ENCODE assay signal across 10 mouse cellular contexts in genomic region chr9:72221333-72221732, GRCm38 (mm10). TPM values are rescaled to one million over a fixed set of nuclear protein-coding genes. Genes with fewer than 3 reads are reported as not detected.
DNase-seq lines count a peak whose midpoint lies in the region; ATAC-seq and TF ChIP-seq lines count a peak whose summit lies in the region.
"Had no signal": no experiment of that assay in that cellular context is flagged by ENCODE, and none has a peak within 500 bp of the region (broad histone marks: within the 10 kb centered on the region; RNA-seq: fewer than 3 reads in every experiment).

No protein-coding gene starts in this region.

- H3K27ac ChIP-seq in intestine, postnatal 0 days (ENCODE audit: low read depth, low read length), result no peak overlapping the region
- H3K27ac ChIP-seq in intestine, embryonic 16.5 days (ENCODE audit: low read length), result no peak overlapping the region
- H3K27ac ChIP-seq: hindbrain, embryonic 13.5 days had no signal

- H3K4me3 ChIP-seq in intestine, postnatal 0 days (ENCODE audit: low read depth, low read length), result no peak overlapping the region
- H3K4me3 ChIP-seq in intestine, embryonic 16.5 days (ENCODE audit: low read length), result no peak overlapping the region
- no peak overlapping the region for H3K4me3 ChIP-seq in G1E (ENCODE audit: low read depth, low read length)
- H3K4me3 ChIP-seq: hindbrain, embryonic 13.5 days had no signal

- H3K27me3 ChIP-seq in intestine, postnatal 0 days (replicated peaks; ENCODE audit: control insufficient read depth, insufficient read depth, low read length), result no peaks in the 10 kb centered on the region
- no peaks in the 10 kb centered on the region for H3K27me3 ChIP-seq in intestine, embryonic 16.5 days (replicated peaks; ENCODE audit: control insufficient read depth, insufficient read depth, low read length)
- H3K27me3 ChIP-seq in G1E (ENCODE audit: insufficient read depth, low read length), result peaks cover 28% of the 10 kb centered on the region
- H3K27me3 ChIP-seq: hindbrain, embryonic 13.5 days had no signal

- no peak overlapping the region for H3K9ac ChIP-seq in intestine, postnatal 0 days (ENCODE audit: low read depth, low read length)
- no peak overlapping the region for H3K9ac ChIP-seq in intestine, embryonic 16.5 days (ENCODE audit: low read depth, low read length)
- H3K9ac ChIP-seq: hindbrain, embryonic 13.5 days had no signal

- no peaks in the 10 kb centered on the region for H3K9me3 ChIP-seq in intestine, postnatal 0 days (ENCODE audit: control insufficient read depth)
- no peaks in the 10 kb centered on the region for H3K9me3 ChIP-seq in intestine, embryonic 16.5 days (ENCODE audit: control insufficient read depth, low read length)
- peaks cover 3% of the 10 kb centered on the region for H3K9me3 ChIP-seq in G1E (replicated peaks)
- H3K9me3 ChIP-seq: hindbrain, embryonic 13.5 days had no signal

- H3K4me2 ChIP-seq in intestine, postnatal 0 days (replicated peaks; ENCODE audit: low read depth), result no peak overlapping the region
- H3K4me2 ChIP-seq in intestine, embryonic 16.5 days (ENCODE audit: low read depth, low read length), result no peak overlapping the region
- H3K4me2 ChIP-seq: hindbrain, embryonic 13.5 days had no signal

- no peaks in the 10 kb centered on the region for H3K36me3 ChIP-seq in intestine, postnatal 0 days (ENCODE audit: control insufficient read depth, insufficient read depth)
- no peaks in the 10 kb centered on the region for H3K36me3 ChIP-seq in intestine, embryonic 16.5 days (ENCODE audit: control insufficient read depth, insufficient read depth, low read length)
- no peaks in the 10 kb centered on the region for H3K36me3 ChIP-seq in G1E (replicated peaks)
- H3K36me3 ChIP-seq: hindbrain, embryonic 13.5 days had no signal

- no peaks in the 10 kb centered on the region for H3K4me1 ChIP-seq in intestine, postnatal 0 days (replicated peaks; ENCODE audit: control insufficient read depth, insufficient read depth, low read length)
- H3K4me1 ChIP-seq in intestine, embryonic 16.5 days (ENCODE audit: control insufficient read depth, insufficient read depth, low read length), result no peaks in the 10 kb centered on the region
- H3K4me1 ChIP-seq in G1E (ENCODE audit: insufficient read depth, low read depth, low read length), result peaks cover 11% of the 10 kb centered on the region

- 87% methylated on average over 5 of the region's 5 CpGs for WGBS in intestine, postnatal 0 days
- 88% methylated on average over 5 of the region's 5 CpGs for WGBS in intestine, embryonic 16.5 days

- no peak for ATAC-seq in intestine, postnatal 0 days
- no peak for ATAC-seq in intestine, embryonic 16.5 days
- no peak for ATAC-seq in G1E (ENCODE audit: extremely low read depth, insufficient number of reproducible peaks, low FRiP score, poor library complexity, severe bottlenecking)

- DNase-seq in A20 (ENCODE audit: low read depth, low spot score) (peak; percentile 41), G1E (ENCODE audit: low spot score) (no peak)
- peak; percentile 10 for DNase-seq in retina, embryonic 14.5 days (ENCODE audit: low spot score)
- DNase-seq in cerebellum, postnatal 25 days, result no peak
- no peak for DNase-seq in layer of hippocampus, adult 11-12 months (ENCODE audit: low spot score)
- DNase-seq: kidney, postnatal 10 days; lung, postnatal 14 days had no signal

- TF ChIP-seq CTCF in intestine, postnatal 0 days (IDR thresholded peaks at IDR 0.05; ENCODE audit: low read depth), result peak; percentile 46
- TF ChIP-seq CTCF in G1E (IDR thresholded peaks at IDR 0.05; ENCODE audit: low read depth, low read length), result peak; percentile 24; the same call in 1 of the 2 replicates

RNA-seq across cellular contexts. Expression of gene Zfp280d, which starts 53.3 kb away (rescaled TPM):
- polyA plus RNA-seq in intestine, postnatal 0 days (2015; fragmentation: Nextera tagmentation; extraction: Ambion mirVana), result 11.5 and 14.3 TPM in 2 replicates
- polyA plus RNA-seq in intestine, embryonic 16.5 days (2015; fragmentation: Nextera tagmentation; extraction: Ambion mirVana), result 17.9 and 20.7 TPM in 2 replicates
- total RNA-seq in G1E (2014; fragmentation: Nextera tagmentation) (217 and 241 TPM in 2 replicates), G1E (2017) (85.4 and 99.5 TPM in 2 replicates)
- polyA plus RNA-seq in G1E (2012), result 5.2 and 5.5 TPM in 2 replicates

Comparison
In these comparisons a context has a peak if more than half of its experiments do, and no peak if none do; other contexts are left out.
1. DNase-seq: peak in A20 (single experiment) and retina, embryonic 14.5 days (single experiment); none in G1E (single experiment), cerebellum, postnatal 25 days (0 of 2) and layer of hippocampus, adult 11-12 months (single experiment).